Mouse (Mus musculus) CH12.LX (cell line): ENCODE results near the gene Id2. TPM values are rescaled to one million over a fixed set of nuclear protein-coding genes. Genes with fewer than 3 reads are reported as not detected.

Experiments used
- DNase-seq: peaks from one replicate; pipeline ENCODE4 v3.0.0-alpha.2; 2013; ENCODE audit errors: extremely low read depth
- H3K27ac ChIP-seq: 2 replicates; pipeline ENCODE4 v1.5.1; 2012; ENCODE audit warnings: low read depth, mild to moderate bottlenecking, control low read depth, moderate library complexity; ENCODE audit not compliant: insufficient read depth
- H3K27me3 ChIP-seq: replicated peaks from 2 replicates; pipeline ENCODE3; 2012; ENCODE audit warnings: inconsistent platforms
- H3K36me3 ChIP-seq, 2 experiments: replicated peaks in 1 of 2; 2 replicates each; pipeline versions ENCODE3 to v1.6.1; 2012; ENCODE audit warnings: inconsistent platforms in 1 of 2, low read length in 1 of 2, mild to moderate bottlenecking in 1 of 2, mixed read lengths in 1 of 2, moderate library complexity in 1 of 2; ENCODE audit not compliant: control insufficient read depth in 1 of 2, insufficient read depth in 1 of 2
- H3K4me1 ChIP-seq, 2 experiments: 2 replicates each; pipeline ENCODE4 v1.6.1; 2012; ENCODE audit warnings: inconsistent platforms in 1 of 2, moderate library complexity in 1 of 2; ENCODE audit not compliant: insufficient read depth in 2 of 2, control insufficient read depth in 1 of 2
- H3K4me2 ChIP-seq: 2 replicates; pipeline ENCODE4 v1.6.1; 2012; ENCODE audit warnings: low read depth, mild to moderate bottlenecking, control low read depth; ENCODE audit not compliant: poor library complexity, insufficient read depth, severe bottlenecking
- H3K4me3 ChIP-seq, 3 experiments: fragments of 150-350 bp in 1 of 3; sonication (generic) in 1 of 3; replicated peaks in 1 of 3; 2 replicates each; pipeline versions ENCODE3 to v1.5.1; 2011 to 2012; ENCODE audit warnings: low read depth in 2 of 3, low read length in 2 of 3, mild to moderate bottlenecking in 2 of 3, moderate library complexity in 2 of 3, control low read depth in 1 of 3, improper control_type of control experiment in 1 of 3, inconsistent platforms in 1 of 3, mixed read lengths in 1 of 3; ENCODE audit not compliant: poor library complexity in 1 of 3
- H3K79me2 ChIP-seq: replicated peaks from 2 replicates; pipeline ENCODE4 v1.6.1; 2012; ENCODE audit warnings: mild to moderate bottlenecking, moderate library complexity; ENCODE audit not compliant: control insufficient read depth, poor library complexity, insufficient read depth, severe bottlenecking; ENCODE audit errors: extremely low read depth
- H3K9ac ChIP-seq: 2 replicates; pipeline ENCODE4 v1.6.1; 2012; ENCODE audit warnings: low read depth, mild to moderate bottlenecking, control low read depth, moderate library complexity; ENCODE audit not compliant: insufficient read depth
- H3K9me3 ChIP-seq: replicated peaks from 2 replicates; pipeline ENCODE3; 2012; ENCODE audit warnings: low read length, inconsistent platforms, mixed read lengths
- BHLHE40 ChIP-seq: IDR thresholded peaks from 2 replicates; pipeline ENCODE4 v1.6.1; 2011; ENCODE audit warnings: mild to moderate bottlenecking, low read depth, low read length, improper control_type of control experiment
- E2F4 ChIP-seq: IDR thresholded peaks from 2 replicates; pipeline ENCODE4 v1.6.1; 2011; ENCODE audit warnings: low read depth, low read length, improper control_type of control experiment; ENCODE audit not compliant: insufficient replicate concordance
- ETS1 ChIP-seq: conservative IDR thresholded peaks from 2 replicates; pipeline ENCODE4 v1.6.1; 2012; ENCODE audit warnings: low read depth, mild to moderate bottlenecking, inconsistent platforms, low read length, improper control_type of control experiment, moderate library complexity
- GABPA ChIP-seq: IDR thresholded peaks from 2 replicates; pipeline ENCODE4 v1.6.1; 2012; ENCODE audit warnings: low read depth, low read length, improper control_type of control experiment, inconsistent platforms; ENCODE audit not compliant: insufficient replicate concordance
- HCFC1 ChIP-seq: IDR thresholded peaks from 2 replicates; pipeline ENCODE4 v1.6.1; 2012; ENCODE audit warnings: low read depth, mild to moderate bottlenecking, inconsistent platforms, low read length, improper control_type of control experiment
- JUN ChIP-seq: IDR thresholded peaks from 2 replicates; pipeline ENCODE4 v1.6.1; 2011; ENCODE audit warnings: low read depth, mild to moderate bottlenecking, low read length, improper control_type of control experiment, moderate library complexity; ENCODE audit not compliant: insufficient read depth
- MAFK ChIP-seq: IDR thresholded peaks from 2 replicates; pipeline ENCODE4 v1.6.1; 2011; ENCODE audit warnings: low read length, improper control_type of control experiment; ENCODE audit not compliant: insufficient replicate concordance
- MAZ ChIP-seq: IDR thresholded peaks from 2 replicates; pipeline ENCODE4 v1.6.1; 2012; ENCODE audit warnings: low read depth, mild to moderate bottlenecking, inconsistent platforms, low read length, improper control_type of control experiment, moderate library complexity
- MEF2A ChIP-seq: IDR thresholded peaks from 2 replicates; pipeline ENCODE4 v1.6.1; 2014; ENCODE audit warnings: low read depth, mild to moderate bottlenecking, inconsistent platforms, low read length, improper control_type of control experiment, borderline replicate concordance
- RAD21 ChIP-seq: IDR thresholded peaks from 2 replicates; pipeline ENCODE4 v1.6.1; 2011; ENCODE audit warnings: low read depth, mild to moderate bottlenecking, low read length, improper control_type of control experiment, moderate library complexity
- SIN3A ChIP-seq: IDR thresholded peaks from 2 replicates; pipeline ENCODE4 v1.6.1; 2012; ENCODE audit warnings: low read length, improper control_type of control experiment, inconsistent platforms
- USF2 ChIP-seq: conservative IDR thresholded peaks from 2 replicates; pipeline ENCODE4 v1.6.1; 2011; ENCODE audit warnings: low read depth, low read length, improper control_type of control experiment
- ZKSCAN1 ChIP-seq: IDR thresholded peaks from 2 replicates; pipeline ENCODE4 v1.6.1; 2012; ENCODE audit warnings: low read depth, inconsistent platforms, low read length, improper control_type of control experiment, borderline replicate concordance
- ZMIZ1 ChIP-seq: IDR thresholded peaks from 2 replicates; pipeline ENCODE4 v1.6.1; 2012; ENCODE audit warnings: low read depth, mild to moderate bottlenecking, inconsistent platforms, low read length, improper control_type of control experiment
- dilution Hi-C: fragments of 300-500 bp; cut with MboI; formaldehyde crosslinking; loops from 2 replicates; pipeline ENCODE4 v1.14.3; 2020; ENCODE audit warnings: low sequenced_read_pairs; ENCODE audit not compliant: extremely low pct_unique_long_range_greater_than_20kb, extremely low pct_ligation_motif_present
- in situ Hi-C: fragments of 300-500 bp; cut with MboI; formaldehyde crosslinking; loops from 3 replicates; pipeline ENCODE4 v1.14.3; 2019; ENCODE audit warnings: low sequenced_read_pairs, low pct_ligation_motif_present, low pct_unique_long_range_greater_than_20kb, mixed read lengths
- polyA plus RNA-seq: library from polyadenylated mRNA; unstranded; fragments of >175 nt; gene quantifications from 2 replicates; pipeline ENCODE4 v1.2.1, GENCODE M21; 2012; ENCODE audit warnings: low read depth; ENCODE audit not compliant: insufficient read length
- total RNA-seq, 2 experiments: library from RNA; depleted of rRNA; stranded (reverse); fragments of 300-350 nt in 1 of 2; fragments of >200 nt in 1 of 2; gene quantifications; 2 replicates each; pipeline ENCODE4 v1.2.3; 2012 to 2014

The Id2 gene
- total and polyA plus RNA-seq, 3 experiments = 12.4 to 42.9 (median 14.2) TPM

- H3K79me2 ChIP-seq = no peaks in the 10 kb centered on the region
- H3K4me2 ChIP-seq = no peak overlapping the region
- H3K9me3 ChIP-seq = peaks cover 2% of the 10 kb centered on the region
- H3K4me3 ChIP-seq = no peak overlapping the region
- H3K9ac ChIP-seq = no peak overlapping the region
- TF ChIP-seq MAFK (no peak), JUN (no peak), SIN3A (no peak), BHLHE40 (no peak), HCFC1 (no peak), ZKSCAN1 (no peak), ETS1 (no peak), MEF2A (no peak), ZMIZ1 (no peak)
- in situ Hi-C loops = no loop called here
- no peaks in the 10 kb centered on the region for H3K36me3 ChIP-seq
- H3K27ac ChIP-seq = no peak overlapping the region
- H3K4me1 ChIP-seq = no peaks in the 10 kb centered on the region
- dilution Hi-C loops = no loop called here
- no peak for DNase-seq
- no peaks in the 10 kb centered on the region for H3K27me3 ChIP-seq
These were observed 22.3 kb upstream of the Id2 start for GRCm38 (mm10) chr12:25119278-25119677.

DNA sequence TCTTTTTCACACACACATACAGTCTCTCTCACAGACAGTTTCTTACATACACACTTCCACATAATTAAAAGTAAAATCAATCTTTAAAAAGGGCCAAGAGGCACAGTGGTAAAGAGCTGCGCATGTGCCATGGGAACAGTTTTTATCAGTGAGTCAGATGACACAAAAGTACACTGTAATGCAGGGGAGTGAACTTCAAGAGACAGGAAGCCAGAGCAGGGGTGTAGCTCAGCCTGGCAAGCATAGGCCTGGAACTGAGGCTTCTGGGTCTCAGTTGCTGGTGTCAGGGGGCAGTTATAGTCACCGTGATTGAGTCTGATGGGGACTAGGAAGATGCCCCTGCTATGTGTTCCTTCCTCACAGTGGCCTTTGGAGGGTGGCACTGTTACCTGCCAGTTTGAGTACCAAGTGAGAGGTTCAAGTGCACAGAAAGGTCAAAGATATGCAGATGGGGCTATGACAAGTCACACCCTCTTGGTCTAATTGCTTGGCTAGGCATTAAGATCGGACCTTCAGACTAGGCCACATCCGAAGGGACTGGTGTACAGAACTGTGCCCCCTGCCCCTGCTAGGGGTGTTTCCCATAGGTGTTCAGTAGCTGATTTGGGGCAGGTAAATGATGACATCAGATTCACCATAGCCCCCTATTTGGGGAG, 21.0 kb upstream of the Id2 start:
- no peaks in the 10 kb centered on the region for H3K4me1 ChIP-seq
- TF ChIP-seq RAD21 = no peak
- TF ChIP-seq USF2 = no peak
- TF ChIP-seq ETS1 = no peak
- no peak for TF ChIP-seq GABPA
- TF ChIP-seq E2F4 = no peak
- TF ChIP-seq MAZ = no peak
- no peaks in the 10 kb centered on the region for H3K79me2 ChIP-seq
- H3K36me3 ChIP-seq = no peaks in the 10 kb centered on the region
- H3K9ac ChIP-seq = no peak overlapping the region
- no peaks in the 10 kb centered on the region for H3K27me3 ChIP-seq
- H3K4me3 ChIP-seq = no peak overlapping the region
- no peak overlapping the region for H3K4me2 ChIP-seq
- dilution Hi-C loops (no loop called here), in situ Hi-C loops (no loop called here)
- DNase-seq = no peak
- no peak overlapping the region for H3K27ac ChIP-seq
- peaks cover 8% of the 10 kb centered on the region for H3K9me3 ChIP-seq
